Mouse (Mus musculus) ES-CJ7 (cell line): ENCODE measurements at regions not wholly inside any gene's neighbourhood (a gene's known extent, or its start where the extent isn't known, plus 50 kb on each side); places are given as distances from the start of the nearest gene placed in this dataset.

Experiments
- DNase-seq: peaks from one replicate; pipeline ENCODE4 v3.0.0; 2011; ENCODE audit warnings: low read depth, low spot score

DNA sequence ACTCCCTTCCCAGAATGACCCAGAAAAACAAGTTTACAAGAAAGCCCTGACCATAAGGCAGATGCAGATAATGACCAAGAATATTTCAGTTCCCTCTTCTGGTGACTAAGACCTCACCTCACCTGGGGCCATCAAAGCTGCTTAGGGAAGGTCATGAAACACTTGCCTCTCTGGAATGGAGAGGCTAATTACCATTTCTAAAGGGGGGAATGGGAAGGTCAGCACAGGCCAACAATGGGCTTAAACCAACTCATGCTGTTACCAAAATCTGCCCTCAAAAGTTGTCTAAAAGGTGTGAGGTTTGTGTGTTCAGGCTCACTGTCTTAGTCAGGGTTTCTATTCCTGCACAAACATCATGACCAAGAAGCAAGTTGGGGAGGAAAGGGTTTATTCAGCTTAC lies 123.0 kb downstream of the Sgo2b start:
- peak; percentile 72 for DNase-seq

DNA sequence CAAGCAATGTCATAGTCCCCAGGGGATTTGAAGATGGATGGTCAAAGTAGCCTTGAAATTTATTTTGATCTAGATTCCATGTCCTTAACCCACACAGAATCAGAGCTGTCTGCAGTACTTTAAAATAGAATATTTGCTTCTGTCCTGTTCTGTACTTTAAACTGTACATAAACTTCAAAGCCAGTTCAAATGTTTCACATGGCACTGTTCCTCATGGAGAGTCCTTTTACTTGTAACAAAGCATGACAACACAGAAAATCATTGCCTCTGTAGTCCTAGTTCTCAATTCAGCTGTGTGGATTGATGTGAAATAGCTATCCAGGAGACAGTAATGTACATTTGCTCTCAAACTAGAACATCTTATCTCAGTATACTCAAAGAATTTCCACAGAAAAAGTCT lies 123.9 kb downstream of the Sgo2b start:
- DNase-seq, result no peak

DNA sequence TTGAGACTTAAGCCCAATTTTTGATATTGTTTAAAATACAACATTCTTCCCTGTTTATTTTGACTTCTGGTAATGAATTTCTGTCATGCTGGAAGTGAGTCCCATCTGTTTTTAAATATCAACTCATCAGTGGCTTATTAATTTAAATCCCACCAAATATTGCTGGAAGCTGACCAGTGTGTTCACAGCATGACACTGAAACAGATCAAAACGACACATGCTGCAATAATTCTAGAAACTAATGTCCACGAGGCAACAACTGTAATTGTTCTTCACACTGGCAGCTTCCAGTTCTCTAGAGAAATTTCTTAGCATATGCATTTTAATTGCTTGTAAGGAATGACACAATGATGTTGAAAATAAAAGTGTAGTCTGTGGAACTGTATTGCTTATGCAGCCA lies 167.6 kb downstream of the Sgo2b start:
- DNase-seq, result no peak

DNA sequence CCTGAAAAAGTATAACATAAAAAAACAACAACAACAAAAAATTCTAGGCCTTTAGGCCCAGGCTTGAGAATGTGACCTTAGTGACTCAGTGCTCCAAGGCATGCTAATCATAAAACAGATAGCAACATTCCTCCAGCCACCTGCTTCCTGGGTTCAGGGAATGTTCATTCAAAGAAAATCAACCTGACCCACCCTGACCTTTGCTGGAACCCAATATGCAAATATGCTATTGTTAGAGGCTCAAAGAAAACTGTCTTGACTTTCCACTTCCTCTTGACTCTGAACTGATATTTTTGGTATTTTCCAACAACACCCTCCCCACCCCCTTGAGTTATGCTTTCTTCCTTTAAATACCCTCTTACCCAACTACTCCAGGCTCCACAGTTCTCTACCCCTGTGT lies 191.2 kb downstream of the Sgo2b start:
- peak; percentile 76 for DNase-seq

GRCm38 (mm10) chr8:63759931-63760330 lies 192.1 kb downstream of the Sgo2b start:
- peak; percentile 56 for DNase-seq

DNA sequence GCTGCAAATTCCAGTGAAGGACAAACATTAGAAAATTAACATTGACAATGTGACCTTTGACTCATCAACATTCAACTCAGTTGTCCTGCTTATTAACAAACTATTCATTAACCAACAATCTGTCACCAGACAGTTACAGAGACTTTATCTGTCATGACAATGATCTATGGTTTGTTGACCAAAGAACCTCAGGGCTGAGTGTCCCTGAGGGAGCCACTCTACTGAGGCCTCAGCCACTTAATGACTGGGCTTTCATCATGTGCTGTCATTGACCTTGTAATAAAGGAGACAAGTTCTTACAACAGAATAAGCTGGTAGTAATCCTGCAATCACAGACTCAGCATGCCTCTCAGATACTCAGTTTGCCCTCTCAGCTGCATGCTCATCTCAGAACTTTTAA lies 196.8 kb downstream of the Sgo2b start:
- no peak for DNase-seq

DNA sequence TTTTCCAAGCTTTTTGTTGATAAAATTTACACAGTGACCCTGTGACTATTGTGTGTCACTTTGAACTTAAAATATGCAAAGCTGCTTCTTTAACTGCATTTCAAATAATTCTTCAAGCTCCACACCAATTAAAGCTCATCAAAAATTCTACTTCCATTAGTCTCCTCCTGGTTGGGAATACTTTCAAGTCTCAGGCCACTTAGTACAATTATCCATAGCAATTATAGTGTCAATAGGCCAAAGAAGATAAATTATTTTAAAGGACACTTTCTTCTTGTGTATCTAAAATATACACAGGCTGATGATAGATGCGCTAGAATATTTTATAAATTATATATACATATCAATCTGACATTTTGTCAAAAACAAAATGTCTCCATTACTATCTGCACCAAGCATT lies 197.2 kb downstream of the Sgo2b start:
- no peak for DNase-seq

DNA sequence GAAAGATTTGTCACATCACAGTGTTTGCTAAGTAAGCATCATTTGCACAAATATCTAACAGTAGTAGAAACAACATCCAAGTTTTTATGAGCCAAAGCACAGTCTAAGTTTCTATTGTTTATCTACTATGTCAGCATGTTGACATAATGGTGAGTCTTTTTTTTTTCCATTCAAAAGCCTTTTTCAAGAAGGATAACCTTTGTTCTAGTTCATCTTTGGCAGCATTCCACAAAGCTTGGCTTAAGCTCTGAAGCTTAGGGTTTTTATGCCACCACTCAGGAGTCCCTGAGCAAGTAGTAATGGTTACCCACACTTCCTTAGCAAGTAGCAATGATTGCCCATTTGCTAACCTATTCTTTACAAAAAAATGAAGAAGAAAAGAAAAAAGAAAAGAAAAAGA lies 198.8 kb downstream of the Sgo2b start:
- DNase-seq, result no peak

DNA sequence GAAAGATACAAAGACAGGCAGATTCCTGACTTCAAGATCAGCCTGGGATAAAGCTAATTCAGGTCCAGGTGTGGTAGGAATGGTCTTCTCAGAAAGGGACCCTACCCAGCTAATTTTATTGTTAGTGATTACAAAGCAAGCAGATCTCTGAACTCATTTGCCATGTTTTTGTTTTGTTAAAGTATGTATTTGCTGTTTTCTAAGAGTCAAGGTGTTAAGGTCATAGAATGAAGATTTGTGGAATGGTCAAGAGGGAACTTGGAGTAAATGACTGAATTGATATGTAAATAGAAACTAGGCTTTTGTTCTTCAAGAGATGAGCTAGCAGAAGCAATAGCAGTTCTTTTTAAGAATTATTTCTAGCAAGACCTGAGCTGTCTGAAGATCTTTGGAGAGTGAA lies 217.6 kb downstream of the Sgo2b start:
- DNase-seq, result peak; percentile 70

DNA sequence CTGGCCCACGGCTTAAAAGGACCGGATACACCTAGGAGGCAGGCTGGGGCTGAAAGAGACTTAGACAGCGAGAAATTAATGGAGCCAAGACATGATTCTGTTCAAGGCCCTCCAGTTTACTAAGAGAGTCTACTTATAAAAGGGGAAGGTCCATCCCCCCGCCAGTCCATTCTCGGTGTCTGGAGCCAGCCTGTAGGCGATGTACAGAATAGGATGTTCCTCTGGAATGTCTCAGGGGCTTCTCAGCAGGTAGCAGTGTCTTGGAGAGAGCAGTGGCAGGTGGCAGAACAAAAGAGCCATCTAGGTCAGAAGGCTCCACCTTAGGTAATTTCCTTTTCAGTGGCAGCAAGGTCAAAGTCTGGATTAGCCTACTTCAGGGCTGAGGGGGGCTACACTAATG lies 221.3 kb downstream of the Sgo2b start:
- DNase-seq, result peak; percentile 89
